Mouse (Mus musculus): Measurements from ENCODE around the gene Mcoln2. TPM values are rescaled to one million over a fixed set of nuclear protein-coding genes. Genes with fewer than 3 reads are reported as not detected.

Mcoln2 gene
- polyA plus RNA-seq, 1 experiment, result 1.9 TPM

GRCm38 (mm10) chr3:146211964-146212363 lies 62.3 kb downstream of the Mcoln2 start:
- H3K4me3 ChIP-seq (replicated peaks), result no peak overlapping the region
- TF ChIP-seq FLI1 (IDR thresholded peaks at IDR 0.05; ENCODE audit: low read length), result no peak
- TF ChIP-seq GATA1 (IDR thresholded peaks at IDR 0.05; ENCODE audit: borderline replicate concordance, low read length), result no peak
- no peaks in the 10 kb centered on the region for H3K4me1 ChIP-seq
- no peaks in the 10 kb centered on the region for H3K9me3 ChIP-seq
- H3K36me3 ChIP-seq (replicated peaks; ENCODE audit: low read length), result no peaks in the 10 kb centered on the region
- peaks cover 3% of the 10 kb centered on the region for H3K27me3 ChIP-seq (replicated peaks)

GRCm38 (mm10) chr3:146213336-146213735 lies 63.7 kb downstream of the Mcoln2 start:
- Histone ChIP-seq H3K9me3 (no peaks in the 10 kb centered on the region), H3K4me1 (no peaks in the 10 kb centered on the region)

GRCm38 (mm10) chr3:146216561-146216960 lies 66.9 kb downstream of the Mcoln2 start:
- Histone ChIP-seq H3K27me3 (replicated peaks) (peaks cover 30% of the 10 kb centered on the region), H3K4me3 (replicated peaks) (no peak overlapping the region), H3K4me1 (peaks cover 7% of the 10 kb centered on the region; the same call in 1 of the 2 replicates), H3K36me3 (replicated peaks; ENCODE audit: low read length) (no peaks in the 10 kb centered on the region), H3K9me3 (no peaks in the 10 kb centered on the region)
- no peak for TF ChIP-seq GATA1 (IDR thresholded peaks at IDR 0.05; ENCODE audit: borderline replicate concordance, low read length)
- no peak for TF ChIP-seq FLI1 (IDR thresholded peaks at IDR 0.05; ENCODE audit: low read length)

More at GRCm38 (mm10) chr3:146213336-146213735, 63.7 kb downstream of the Mcoln2 start:
- TF ChIP-seq FLI1 (IDR thresholded peaks at IDR 0.05; ENCODE audit: low read length), result no peak
- no peak for TF ChIP-seq GATA1 (IDR thresholded peaks at IDR 0.05; ENCODE audit: borderline replicate concordance, low read length)
- Histone ChIP-seq H3K27me3 (replicated peaks) (peaks cover 3% of the 10 kb centered on the region), H3K4me3 (replicated peaks) (peak overlapping the region; percentile 55), H3K36me3 (replicated peaks; ENCODE audit: low read length) (no peaks in the 10 kb centered on the region)

GRCm38 (mm10) chr3:146220776-146221486 lies 71.3 kb downstream of the Mcoln2 start, which contains the start of gene Lpar3:
Gene Lpar3, plus strand, starts transcription at chr3:146220963.
- peaks cover 7% of the 10 kb centered on the region; the same call in 1 of the 2 replicates for H3K4me1 ChIP-seq
- H3K27me3 ChIP-seq (replicated peaks), result peaks cover 53% of the 10 kb centered on the region
- H3K4me3 ChIP-seq (replicated peaks), result peak within 1 kb of the TSS; percentile 23
- TF ChIP-seq FLI1 (IDR thresholded peaks at IDR 0.05; ENCODE audit: low read length) (no peak), GATA1 (IDR thresholded peaks at IDR 0.05; ENCODE audit: borderline replicate concordance, low read length) (no peak)
- no peaks in the 10 kb centered on the region for H3K9me3 ChIP-seq
- no peaks in the 10 kb centered on the region for H3K36me3 ChIP-seq (replicated peaks; ENCODE audit: low read length)

- H3K4me1 ChIP-seq, result peaks cover 7% of the 10 kb centered on the region; the same call in 1 of the 2 replicates
- H3K4me3 ChIP-seq (replicated peaks), result no peak overlapping the region
- no peaks in the 10 kb centered on the region for H3K9me3 ChIP-seq
- no peaks in the 10 kb centered on the region for H3K36me3 ChIP-seq (replicated peaks; ENCODE audit: low read length)
- H3K27me3 ChIP-seq (replicated peaks), result peaks cover 49% of the 10 kb centered on the region
- TF ChIP-seq GATA1 (IDR thresholded peaks at IDR 0.05; ENCODE audit: borderline replicate concordance, low read length) (no peak), FLI1 (IDR thresholded peaks at IDR 0.05; ENCODE audit: low read length) (no peak)
Measured at GRCm38 (mm10) chr3:146224271-146224670, 74.6 kb downstream of the Mcoln2 start.

- Histone ChIP-seq H3K4me3 (replicated peaks) (no peak overlapping the region), H3K27me3 (replicated peaks) (peaks cover 42% of the 10 kb centered on the region)
- TF ChIP-seq FLI1 (IDR thresholded peaks at IDR 0.05; ENCODE audit: low read length) (no peak), GATA1 (IDR thresholded peaks at IDR 0.05; ENCODE audit: borderline replicate concordance, low read length) (no peak)
Measured at GRCm38 (mm10) chr3:146225061-146225761, 75.6 kb downstream of the Mcoln2 start.

DNA sequence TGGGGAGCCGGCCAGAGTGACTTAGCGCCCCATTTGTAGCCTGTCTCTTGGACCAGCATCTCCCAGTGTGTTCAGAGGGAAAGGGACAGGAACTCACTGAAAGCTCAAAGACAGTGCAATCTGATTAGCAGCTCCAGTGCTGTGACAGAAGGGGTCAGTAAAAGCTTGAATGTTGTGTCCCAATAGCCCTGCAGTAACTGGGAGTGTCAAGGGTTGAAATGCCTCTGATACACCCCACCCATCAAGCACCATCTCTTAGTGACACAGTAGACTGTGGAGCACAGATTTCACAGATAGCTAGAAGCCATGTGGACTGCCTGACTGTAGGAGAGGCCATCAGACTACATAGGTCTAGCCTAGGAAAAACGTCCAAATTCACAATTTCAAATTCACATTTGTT lies 77.8 kb downstream of the Mcoln2 start:
- no peak overlapping the region for H3K4me3 ChIP-seq (replicated peaks)
- TF ChIP-seq FLI1 (IDR thresholded peaks at IDR 0.05; ENCODE audit: low read length), result no peak
- no peak for TF ChIP-seq GATA1 (IDR thresholded peaks at IDR 0.05; ENCODE audit: borderline replicate concordance, low read length)
- no peaks in the 10 kb centered on the region for H3K9me3 ChIP-seq
- H3K4me1 ChIP-seq, result no peaks in the 10 kb centered on the region
- no peaks in the 10 kb centered on the region for H3K36me3 ChIP-seq (replicated peaks; ENCODE audit: low read length)
- peaks cover 22% of the 10 kb centered on the region for H3K27me3 ChIP-seq (replicated peaks)

More at GRCm38 (mm10) chr3:146225061-146225761, 75.6 kb downstream of the Mcoln2 start:
- Histone ChIP-seq H3K36me3 (replicated peaks; ENCODE audit: low read length) (no peaks in the 10 kb centered on the region), H3K9me3 (no peaks in the 10 kb centered on the region), H3K4me1 (peaks cover 7% of the 10 kb centered on the region; the same call in 1 of the 2 replicates)

- no peak for TF ChIP-seq GATA1 (IDR thresholded peaks at IDR 0.05; ENCODE audit: borderline replicate concordance, low read length)
- TF ChIP-seq FLI1 (IDR thresholded peaks at IDR 0.05; ENCODE audit: low read length), result no peak
- Histone ChIP-seq H3K4me1 (no peaks in the 10 kb centered on the region), H3K27me3 (replicated peaks) (peaks cover 14% of the 10 kb centered on the region), H3K9me3 (no peaks in the 10 kb centered on the region), H3K36me3 (replicated peaks; ENCODE audit: low read length) (no peaks in the 10 kb centered on the region), H3K4me3 (replicated peaks) (no peak overlapping the region)
Measured at GRCm38 (mm10) chr3:146228559-146229310, 79.1 kb downstream of the Mcoln2 start.

- peaks cover 4% of the 10 kb centered on the region for H3K27me3 ChIP-seq (replicated peaks)
- no peaks in the 10 kb centered on the region for H3K36me3 ChIP-seq (replicated peaks; ENCODE audit: low read length)
- TF ChIP-seq GATA1 (IDR thresholded peaks at IDR 0.05; ENCODE audit: borderline replicate concordance, low read length), result no peak
- no peak for TF ChIP-seq FLI1 (IDR thresholded peaks at IDR 0.05; ENCODE audit: low read length)
- H3K9me3 ChIP-seq, result no peaks in the 10 kb centered on the region
- no peak overlapping the region for H3K4me3 ChIP-seq (replicated peaks)
- no peaks in the 10 kb centered on the region for H3K4me1 ChIP-seq
Measured at GRCm38 (mm10) chr3:146232708-146233107, 83.1 kb downstream of the Mcoln2 start.
